Mouse (Mus musculus): ENCODE data around the gene Oscar. TPM values are rescaled to one million over a fixed set of nuclear protein-coding genes. Genes with fewer than 3 reads are reported as not detected.

Gene Oscar
- polyA plus RNA-seq, 1 experiment, result 1.1 TPM

DNA sequence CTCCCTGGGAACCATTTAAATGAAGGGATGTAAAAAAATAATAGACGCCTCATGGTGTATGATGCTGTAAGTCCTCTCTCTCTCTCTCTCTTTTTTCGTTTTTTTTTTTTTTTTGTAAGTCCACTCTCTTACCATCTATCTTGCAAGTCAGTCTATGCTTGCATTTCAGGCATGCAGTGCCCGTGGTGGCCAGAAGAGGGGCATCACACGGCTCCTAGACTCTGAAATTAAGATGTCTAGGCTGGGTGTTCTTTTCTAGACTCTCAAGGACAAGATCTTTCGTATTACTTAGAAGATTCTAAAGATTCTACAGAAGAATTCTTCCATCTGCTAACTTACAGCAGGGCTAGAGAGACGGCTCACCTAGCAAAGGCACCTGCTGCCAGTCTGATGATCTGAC, 46.2 kb downstream of the Oscar start:
- H3K27ac ChIP-seq (ENCODE audit: control insufficient read depth, insufficient read depth, low read depth, low read length, poor library complexity), result no peak overlapping the region
- no peaks in the 10 kb centered on the region for H3K4me1 ChIP-seq (ENCODE audit: control insufficient read depth, insufficient read depth, low read length)
- WGBS, result 71% methylated on average over 6 of the region's 6 CpGs
- H3K4me3 ChIP-seq (replicated peaks; ENCODE audit: control insufficient read depth, low read depth, low read length), result no peak overlapping the region
- no peak for TF ChIP-seq POLR2A (IDR thresholded peaks at IDR 0.05; ENCODE audit: borderline replicate concordance, control insufficient read depth, low read depth, low read length)
- TF ChIP-seq CTCF (IDR thresholded peaks at IDR 0.05; ENCODE audit: control insufficient read depth, insufficient read depth, low read length), result no peak

DNA sequence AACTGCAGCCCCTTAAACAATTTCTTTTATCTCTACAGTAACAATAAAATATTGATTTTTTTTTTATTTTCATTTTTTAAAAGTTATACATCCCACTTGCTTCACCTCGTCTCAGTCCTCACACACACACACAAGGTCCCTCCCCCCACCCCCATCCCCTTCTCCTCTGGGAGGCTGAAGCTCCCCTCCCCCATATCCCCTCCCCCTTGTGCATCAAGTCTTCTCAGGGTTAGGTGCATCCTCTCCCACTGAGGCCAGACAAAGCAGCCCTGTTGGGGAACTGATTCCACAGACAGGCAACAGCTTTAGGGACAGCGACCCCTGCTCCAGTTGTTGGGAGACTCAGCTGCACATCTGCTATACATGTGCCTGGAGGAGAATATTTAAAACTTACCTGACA, 48.6 kb downstream of the Oscar start:
- no peaks in the 10 kb centered on the region for H3K4me1 ChIP-seq (ENCODE audit: control insufficient read depth, insufficient read depth, low read length)
- TF ChIP-seq POLR2A (IDR thresholded peaks at IDR 0.05; ENCODE audit: borderline replicate concordance, control insufficient read depth, low read depth, low read length) (no peak), CTCF (IDR thresholded peaks at IDR 0.05; ENCODE audit: control insufficient read depth, insufficient read depth, low read length) (no peak)
- 45% methylated on average over 2 of the region's 2 CpGs for WGBS

More for the DNA sequence above, 48.6 kb downstream of the Oscar start:
- H3K4me3 ChIP-seq (replicated peaks; ENCODE audit: control insufficient read depth, low read depth, low read length), result no peak overlapping the region
- H3K27ac ChIP-seq (ENCODE audit: control insufficient read depth, insufficient read depth, low read depth, low read length, poor library complexity), result no peak overlapping the region

Other genes starting within 250 kb of the Oscar start
- gene Cacng8, start 225.5 kb downstream of the Oscar start, polyA plus RNA-seq (2011; ENCODE audit: insufficient read depth, insufficient read length, low replicate concordance, missing spikeins), result not detected in 2 replicates
- not detected in 2 replicates for gene Cacng6, start 192.0 kb downstream of the Oscar start, polyA plus RNA-seq (2011; ENCODE audit: insufficient read depth, insufficient read length, low replicate concordance, missing spikeins)
- gene Tarm1, start 113.5 kb downstream of the Oscar start, polyA plus RNA-seq (2011; ENCODE audit: insufficient read depth, insufficient read length, low replicate concordance, missing spikeins), result 7.8 and 11.9 TPM in 2 replicates
- gene Ndufa3, start 1.2 kb upstream of the Oscar start, polyA plus RNA-seq (2011; ENCODE audit: insufficient read depth, insufficient read length, low replicate concordance, missing spikeins), result 372 and 377 TPM in 2 replicates
- 12.2 and 42.0 TPM in 2 replicates for gene Tfpt, start 13.8 kb upstream of the Oscar start, polyA plus RNA-seq (2011; ENCODE audit: insufficient read depth, insufficient read length, low replicate concordance, missing spikeins)
- 26.4 and 45.2 TPM in 2 replicates for gene Prpf31, start 13.8 kb upstream of the Oscar start, polyA plus RNA-seq (2011; ENCODE audit: insufficient read depth, insufficient read length, low replicate concordance, missing spikeins)
- gene Cnot3, start 29.1 kb upstream of the Oscar start, polyA plus RNA-seq (2011; ENCODE audit: insufficient read depth, insufficient read length, low replicate concordance, missing spikeins), result 72.1 and 112 TPM in 2 replicates
- gene Leng1, start 49.7 kb upstream of the Oscar start, polyA plus RNA-seq (2011; ENCODE audit: insufficient read depth, insufficient read length, low replicate concordance, missing spikeins), result 5.5 and 9.8 TPM in 2 replicates
- 16.0 and 39.8 TPM in 2 replicates for gene Tmc4, start 61.4 kb upstream of the Oscar start, polyA plus RNA-seq (2011; ENCODE audit: insufficient read depth, insufficient read length, low replicate concordance, missing spikeins)
- gene Tsen34, start 76.7 kb upstream of the Oscar start, polyA plus RNA-seq (2011; ENCODE audit: insufficient read depth, insufficient read length, low replicate concordance, missing spikeins), result 23.8 and 25.8 TPM in 2 replicates
- 19.5 and 43.5 TPM in 2 replicates for gene Mboat7, start 77.4 kb upstream of the Oscar start, polyA plus RNA-seq (2011; ENCODE audit: insufficient read depth, insufficient read length, low replicate concordance, missing spikeins)
- 3,380 and 3,507 TPM in 2 replicates for gene Rps9, start 87.8 kb upstream of the Oscar start, polyA plus RNA-seq (2011; ENCODE audit: insufficient read depth, insufficient read length, low replicate concordance, missing spikeins)
- 41.4 and 143 TPM in 2 replicates for gene Pirb, start 104.2 kb upstream of the Oscar start, polyA plus RNA-seq (2011; ENCODE audit: insufficient read depth, insufficient read length, low replicate concordance, missing spikeins)
- 0.72 and 4.4 TPM in 2 replicates for gene Gm15448, start 209.5 kb upstream of the Oscar start, polyA plus RNA-seq (2011; ENCODE audit: insufficient read depth, insufficient read length, low replicate concordance, missing spikeins)
- gene Pira2, start 228.9 kb upstream of the Oscar start, polyA plus RNA-seq (2011; ENCODE audit: insufficient read depth, insufficient read length, low replicate concordance, missing spikeins), result 8.9 and 15.8 TPM in 2 replicates

Data from bone marrow, adult 2 months (tissue).